Mouse (Mus musculus) embryo, embryonic 10.5 days (tissue): ENCODE results near the gene Tbx10.
"Not testable (repeated sequence)": the region's sequence is repeated elsewhere in the genome, so short reads cannot be mapped to it uniquely, and the experiment has no call there.

Experiments
- DNase-seq: peaks from one replicate; pipeline ENCODE4 v3.0.0-alpha.2; 2015; ENCODE audit warnings: low spot score

The Tbx10 gene

GRCm38 (mm10) chr19:4045966-4046865 lies 53.7 kb downstream of the Tbx10 start, which contains the start of gene Gstp2:
Gene Gstp2 (minus strand): TSS chr19:4046023.
- peak; percentile 55 for DNase-seq

GRCm38 (mm10) chr19:4046866-4047254 lies 54.3 kb downstream of the Tbx10 start:
- DNase-seq: no peak

GRCm38 (mm10) chr19:4047859-4048258 lies 55.3 kb downstream of the Tbx10 start:
- peak; percentile 90 for DNase-seq

- not testable (repeated sequence) for DNase-seq
These were observed 56.5 kb downstream of the Tbx10 start for GRCm38 (mm10) chr19:4049069-4049468.
